ENCODE assay signal across 15 mouse cellular contexts in the genomic region with DNA sequence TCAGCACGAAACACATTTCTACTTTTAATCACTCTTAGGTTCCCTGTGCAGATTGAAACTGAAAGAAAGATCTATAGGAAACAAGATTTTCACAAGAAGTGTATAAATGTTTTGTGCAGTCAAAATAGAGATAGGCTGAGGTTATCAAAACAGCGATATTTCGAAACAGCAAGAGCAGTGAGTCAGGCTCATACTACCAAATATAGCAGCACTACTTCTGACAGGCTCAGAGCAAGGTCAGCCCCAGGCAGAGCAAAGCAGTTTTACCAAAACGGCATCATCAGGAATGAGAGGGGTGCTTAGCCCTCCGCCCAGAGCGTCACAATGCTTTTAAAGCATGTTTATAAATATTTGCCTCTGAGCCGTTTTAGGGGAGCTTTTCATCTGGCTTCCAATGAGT.
DNase-seq lines count a peak whose midpoint lies in the region; ATAC-seq and TF ChIP-seq lines count a peak whose summit lies in the region.
"Had no signal": no experiment of that assay in that cellular context is flagged by ENCODE, and none has a peak within 500 bp of the region (broad histone marks: within the 10 kb centered on the region; RNA-seq: fewer than 3 reads in every experiment).

No protein-coding gene starts in this region.

- H3K4me3 ChIP-seq in olfactory bulb, adult 2 months (ENCODE audit: insufficient read depth, low read depth, low read length), result no peak overlapping the region
- H3K4me3 ChIP-seq: forebrain, embryonic 10.5 days; left cerebral cortex, adult 2 months; limb, embryonic 12.5 days; megakaryocyte, embryonic 14.5 days had no signal

- DNase-seq in retina, adult 2 months (ENCODE audit: low read depth, low spot score), result peak; percentile 13
- DNase-seq in retina, postnatal 1 day, result no peak
- peak; percentile 60 for DNase-seq in brain, adult 2 months (ENCODE audit: low read depth, low spot score)
- DNase-seq in thymus, postnatal 36 days, result no peak
- no peak for DNase-seq in lung, postnatal 10 days
- DNase-seq: cerebellum, postnatal 25 days; kidney, adult 8-10 months; right cerebral cortex, postnatal 4 days had no signal

- peak; percentile 56 for ATAC-seq in activated CD4-positive, CD25-positive, alpha-beta regulatory T cell, adult 4 months

- TF ChIP-seq CTCF in olfactory bulb, adult 2 months (IDR thresholded peaks at IDR 0.05; ENCODE audit: insufficient read depth, low read depth, low read length), result no peak

- no peak for TF ChIP-seq POLR2A in olfactory bulb, adult 2 months (IDR thresholded peaks at IDR 0.05; ENCODE audit: insufficient read depth, low read depth, low read length)

- 36% methylated on average over 7 of the region's 7 CpGs for WGBS in olfactory bulb, adult 2 months

- peaks cover 5% of the 10 kb centered on the region for H3K4me1 ChIP-seq in olfactory bulb, adult 2 months (ENCODE audit: control insufficient read depth, insufficient read depth, low read length)
- H3K4me1 ChIP-seq: forebrain, embryonic 10.5 days; limb, embryonic 12.5 days; megakaryocyte, embryonic 14.5 days had no signal

- H3K27ac ChIP-seq in olfactory bulb, adult 2 months (ENCODE audit: insufficient read depth, low read depth, low read length), result peak overlapping the region; percentile 64
- H3K27ac ChIP-seq: forebrain, embryonic 10.5 days; hindbrain, embryonic 14.5 days; left cerebral cortex, adult 2 months; limb, embryonic 12.5 days had no signal

Comparison
In these comparisons a context has a peak if more than half of its experiments do, and no peak if none do; other contexts are left out.
1. DNase-seq: peak in retina, adult 2 months (single experiment) and brain, adult 2 months (single experiment); none in retina, postnatal 1 day (single experiment), thymus, postnatal 36 days (0 of 2) and lung, postnatal 10 days (single experiment).